Mouse (Mus musculus) embryonic facial prominence, embryonic 12.5 days (tissue): Measurements from ENCODE around the gene Dtx2. TPM values are rescaled to one million over a fixed set of nuclear protein-coding genes. Genes with fewer than 3 reads are reported as not detected.
A peak's percentile ranks its signal among the peaks of the same experiment; 100 is the strongest.
"Not testable (repeated sequence)": the region's sequence is repeated elsewhere in the genome, so short reads cannot be mapped to it uniquely, and the experiment has no call there.

ENCODE experiments used
- ATAC-seq: fragments of 200-750 bp; cut with Nextera tagmentation; 2 replicates; pipeline ENCODE4 v1.8.0; 2017; ENCODE audit not compliant: insufficient number of reproducible peaks, insufficient read depth, low FRiP score, low TSS enrichment
- H3K27ac ChIP-seq: fragments of 300-500 bp; sonication (generic); 2 replicates; pipeline ENCODE4 v1.5.1; 2016; ENCODE audit warnings: mild to moderate bottlenecking
- H3K27me3 ChIP-seq: fragments of 300-500 bp; sonication (generic); 2 replicates; pipeline ENCODE4 v1.6.1; 2016; ENCODE audit warnings: mild to moderate bottlenecking, moderate library complexity
- H3K36me3 ChIP-seq: fragments of 300-500 bp; sonication (generic); 2 replicates; pipeline ENCODE4 v1.6.1; 2016; ENCODE audit warnings: mild to moderate bottlenecking
- H3K4me1 ChIP-seq: fragments of 300-500 bp; sonication (generic); 2 replicates; pipeline ENCODE4 v1.6.1; 2016
- H3K4me2 ChIP-seq: fragments of 300-500 bp; sonication (generic); replicated peaks from 2 replicates; pipeline ENCODE4 v1.6.1; 2016; ENCODE audit warnings: mild to moderate bottlenecking, moderate library complexity
- H3K4me3 ChIP-seq: fragments of 300-500 bp; sonication (generic); 2 replicates; pipeline ENCODE4 v1.5.1; 2016; ENCODE audit warnings: mild to moderate bottlenecking
- H3K9ac ChIP-seq: fragments of 300-500 bp; sonication (generic); 2 replicates; pipeline ENCODE4 v1.6.1; 2016; ENCODE audit warnings: mild to moderate bottlenecking, moderate library complexity
- H3K9me3 ChIP-seq: fragments of 300-500 bp; sonication (generic); 2 replicates; pipeline ENCODE4 v1.6.1; 2016; ENCODE audit warnings: mild to moderate bottlenecking, moderate library complexity
- WGBS: fragments of 180-500 bp; shearing (Covaris S2); methylation state at CpG from one replicate; pipeline ENCODE4 v1.1.7; 2016; 5-methylcytosine and 5-hydroxymethylcytosine counted together
- polyA plus RNA-seq: library from polyadenylated mRNA; unstranded; fragments of >200 nt; fragmentation: Nextera tagmentation; extraction: Ambion mirVana; gene quantifications from 2 replicates; pipeline ENCODE4 v1.2.1, GENCODE M21; 2016

Gene Dtx2
- polyA plus RNA-seq, 1 experiment from 2014 or later: 33.8 TPM

- Histone ChIP-seq H3K9ac (no peak overlapping the region), H3K9me3 (no peaks in the 10 kb centered on the region), H3K27me3 (no peaks in the 10 kb centered on the region), H3K27ac (no peak overlapping the region), H3K4me3 (no peak overlapping the region), H3K36me3 (peaks cover 27% of the 10 kb centered on the region), H3K4me1 (no peaks in the 10 kb centered on the region), H3K4me2 (no peak overlapping the region)
- no peak for ATAC-seq
- 76% methylated on average over 1 of the region's 1 CpGs for WGBS
Measured at GRCm38 (mm10) chr5:136035285-136035684, 40.7 kb downstream of the Dtx2 start.

- no peak for ATAC-seq
- Histone ChIP-seq H3K4me1 (no peaks in the 10 kb centered on the region), H3K9me3 (no peaks in the 10 kb centered on the region), H3K4me3 (no peak overlapping the region), H3K27ac (no peak overlapping the region), H3K9ac (no peak overlapping the region), H3K4me2 (no peak overlapping the region), H3K27me3 (no peaks in the 10 kb centered on the region), H3K36me3 (peaks cover 13% of the 10 kb centered on the region)
- 91% methylated on average over 1 of the region's 1 CpGs for WGBS
Measured at GRCm38 (mm10) chr5:136036667-136037066, 42.1 kb downstream of the Dtx2 start.

GRCm38 (mm10) chr5:136038258-136039214 is 43.9 kb downstream of the Dtx2 start, which contains the start of gene Upk3b:
Gene Upk3b (plus strand): TSS chr5:136038496.
- no peak for ATAC-seq
- H3K4me3 ChIP-seq: no peak within 1 kb of the TSS
- no peak within 1 kb of the TSS for H3K27ac ChIP-seq
- no peak within 1 kb of the TSS for H3K4me2 ChIP-seq
- no peaks in the 10 kb centered on the region for H3K9me3 ChIP-seq
- H3K27me3 ChIP-seq: no peaks in the 10 kb centered on the region
- H3K9ac ChIP-seq: no peak within 1 kb of the TSS
- no peaks in the 10 kb centered on the region for H3K4me1 ChIP-seq
- no peaks in the 10 kb centered on the region for H3K36me3 ChIP-seq
- 86% methylated on average over 17 of the region's 17 CpGs for WGBS

GRCm38 (mm10) chr5:136040210-136040609 is 45.6 kb downstream of the Dtx2 start:
- Histone ChIP-seq H3K27me3 (no peaks in the 10 kb centered on the region), H3K4me1 (no peaks in the 10 kb centered on the region), H3K36me3 (no peaks in the 10 kb centered on the region), H3K9ac (no peak overlapping the region), H3K4me2 (peak overlapping the region; percentile 9; the same call in 1 of the 2 replicates), H3K4me3 (no peak overlapping the region; the same call in 1 of the 2 replicates), H3K27ac (no peak overlapping the region), H3K9me3 (no peaks in the 10 kb centered on the region)
- WGBS: 42% methylated on average over 5 of the region's 5 CpGs
- ATAC-seq: no peak

GRCm38 (mm10) chr5:136041260-136041659 is 46.7 kb downstream of the Dtx2 start:
- no peak for ATAC-seq
- Histone ChIP-seq H3K27ac (no peak overlapping the region), H3K36me3 (no peaks in the 10 kb centered on the region), H3K9me3 (no peaks in the 10 kb centered on the region), H3K27me3 (no peaks in the 10 kb centered on the region), H3K4me1 (no peaks in the 10 kb centered on the region), H3K9ac (no peak overlapping the region), H3K4me3 (no peak overlapping the region), H3K4me2 (no peak overlapping the region)
- 53% methylated on average over 2 of the region's 2 CpGs for WGBS

- Histone ChIP-seq H3K9ac (no peak overlapping the region), H3K36me3 (no peaks in the 10 kb centered on the region), H3K27me3 (no peaks in the 10 kb centered on the region), H3K27ac (no peak overlapping the region), H3K4me2 (no peak overlapping the region), H3K4me3 (no peak overlapping the region), H3K4me1 (no peaks in the 10 kb centered on the region), H3K9me3 (no peaks in the 10 kb centered on the region)
- ATAC-seq: no peak
- WGBS: 86% methylated on average over 8 of the region's 8 CpGs
Measured at GRCm38 (mm10) chr5:136041666-136042065, 47.1 kb downstream of the Dtx2 start.

GRCm38 (mm10) chr5:136044865-136045264 is 50.3 kb downstream of the Dtx2 start:
- WGBS: 68% methylated on average over 13 of the region's 13 CpGs
- Histone ChIP-seq H3K27ac (no peak overlapping the region), H3K36me3 (no peaks in the 10 kb centered on the region), H3K9ac (no peak overlapping the region), H3K4me2 (no peak overlapping the region), H3K4me1 (no peaks in the 10 kb centered on the region), H3K4me3 (no peak overlapping the region), H3K27me3 (no peaks in the 10 kb centered on the region), H3K9me3 (no peaks in the 10 kb centered on the region)
- no peak for ATAC-seq

GRCm38 (mm10) chr5:136045408-136045807 is 50.8 kb downstream of the Dtx2 start:
- Histone ChIP-seq H3K4me2 (no peak overlapping the region), H3K4me3 (no peak overlapping the region), H3K36me3 (no peaks in the 10 kb centered on the region), H3K4me1 (no peaks in the 10 kb centered on the region), H3K27me3 (no peaks in the 10 kb centered on the region), H3K27ac (no peak overlapping the region), H3K9me3 (no peaks in the 10 kb centered on the region), H3K9ac (no peak overlapping the region)
- no peak for ATAC-seq
- WGBS: 37% methylated on average over 9 of the region's 9 CpGs

- 0 out of 2 replicates have a peak, but pooled peaks have one; percentile 57 for ATAC-seq
Measured at GRCm38 (mm10) chr5:136045987-136046386, 51.4 kb downstream of the Dtx2 start.

GRCm38 (mm10) chr5:136048541-136048940 is 53.9 kb downstream of the Dtx2 start:
- H3K4me3 ChIP-seq, H3K9me3 ChIP-seq, H3K4me2 ChIP-seq, H3K36me3 ChIP-seq, H3K9ac ChIP-seq, H3K27me3 ChIP-seq, ATAC-seq, H3K27ac ChIP-seq: not testable (repeated sequence)
- H3K4me1 ChIP-seq: peaks cover 12% of the 10 kb centered on the region

More at GRCm38 (mm10) chr5:136045987-136046386, 51.4 kb downstream of the Dtx2 start:
- H3K27me3 ChIP-seq: no peaks in the 10 kb centered on the region
- H3K36me3 ChIP-seq: no peaks in the 10 kb centered on the region
- H3K9me3 ChIP-seq: no peaks in the 10 kb centered on the region
- no peak overlapping the region for H3K4me3 ChIP-seq
- WGBS: 4% methylated on average over 10 of the region's 10 CpGs
- H3K9ac ChIP-seq: no peak overlapping the region
- no peak overlapping the region for H3K4me2 ChIP-seq
- H3K27ac ChIP-seq: no peak overlapping the region
- peaks cover under 1% of the 10 kb centered on the region; the same call in 1 of the 2 replicates for H3K4me1 ChIP-seq

GRCm38 (mm10) chr5:136049926-136050325 is 55.3 kb downstream of the Dtx2 start:
- Histone ChIP-seq H3K27ac (0 out of 2 replicates have a peak overlapping the region, but pooled peaks have one; percentile 36), H3K36me3 (no peaks in the 10 kb centered on the region), H3K9me3 (no peaks in the 10 kb centered on the region), H3K4me3 (no peak overlapping the region), H3K4me1 (peaks cover 12% of the 10 kb centered on the region), H3K27me3 (no peaks in the 10 kb centered on the region), H3K4me2 (no peak overlapping the region), H3K9ac (no peak overlapping the region)
- ATAC-seq: no peak
- 77% methylated on average over 6 of the region's 6 CpGs for WGBS
